Mouse (Mus musculus): ENCODE results near the gene Gm39653. TPM values are rescaled to one million over a fixed set of nuclear protein-coding genes. Genes with fewer than 3 reads are reported as not detected.
"Not testable (repeated sequence)": the region's sequence is repeated elsewhere in the genome, so short reads cannot be mapped to it uniquely, and the experiment has no call there.

Gene Gm39653
- polyA plus RNA-seq, 1 experiment from 2014 or later = not detected

DNA sequence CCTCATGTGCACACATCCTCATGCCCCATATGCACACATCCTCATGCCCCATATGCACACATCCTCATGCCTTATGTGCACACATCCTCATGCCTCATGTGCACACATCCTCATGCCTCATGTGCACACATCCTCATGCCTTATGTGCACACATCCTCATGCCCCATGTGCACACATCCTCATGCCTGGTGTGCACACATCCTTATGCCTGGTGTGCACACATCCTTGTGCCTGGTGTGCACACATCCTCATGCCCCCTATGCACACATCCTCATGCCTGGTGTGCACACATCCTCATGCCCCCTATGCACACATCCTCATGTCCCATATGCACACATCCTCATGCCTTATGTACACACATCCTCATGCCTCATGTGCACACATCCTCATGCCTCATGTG, 14.6 kb downstream of the Gm39653 start:
- DNase-seq (ENCODE audit: low spot score); H3K4me3 ChIP-seq; H3K27ac ChIP-seq (replicated peaks); H3K36me3 ChIP-seq (replicated peaks); H3K9me3 ChIP-seq; H3K27me3 ChIP-seq (replicated peaks; ENCODE audit: low read depth, poor library complexity, severe bottlenecking); H3K4me1 ChIP-seq: not testable (repeated sequence)

GRCm38 (mm10) chr1:63639921-63640320, 24.2 kb downstream of the Gm39653 start:
- H3K27ac ChIP-seq (replicated peaks) = no peak overlapping the region
- no peaks in the 10 kb centered on the region for H3K9me3 ChIP-seq
- H3K36me3 ChIP-seq (replicated peaks) = no peaks in the 10 kb centered on the region
- no peaks in the 10 kb centered on the region for H3K4me1 ChIP-seq
- DNase-seq (ENCODE audit: low spot score) = no peak
- H3K27me3 ChIP-seq (replicated peaks; ENCODE audit: low read depth, poor library complexity, severe bottlenecking) = no peaks in the 10 kb centered on the region
- no peak overlapping the region for H3K4me3 ChIP-seq
- WGBS = 83% methylated on average over 6 of the region's 6 CpGs

DNA sequence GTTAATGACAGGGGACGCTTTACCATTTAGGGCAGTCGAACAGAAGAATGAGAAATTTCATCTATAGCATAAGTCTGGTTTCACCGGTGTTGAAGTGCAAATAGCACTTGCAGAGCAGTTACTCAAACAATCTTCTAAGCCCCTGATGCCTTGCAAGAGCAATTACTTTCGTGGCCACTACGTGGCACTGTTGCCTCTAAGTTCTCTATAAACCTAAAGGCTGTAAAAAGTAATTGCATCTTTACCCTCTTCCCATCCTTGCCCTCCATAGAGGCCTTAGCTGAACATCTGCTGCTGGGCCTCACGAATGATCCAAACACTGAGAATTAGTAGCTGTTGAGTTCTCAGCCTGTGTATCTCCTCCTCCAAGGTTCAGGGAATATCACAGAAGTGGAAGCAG, 42.2 kb downstream of the Gm39653 start:
- no peaks in the 10 kb centered on the region for H3K36me3 ChIP-seq (replicated peaks)
- H3K27ac ChIP-seq (replicated peaks) = no peak overlapping the region
- no peak overlapping the region for H3K4me3 ChIP-seq
- no peaks in the 10 kb centered on the region for H3K9me3 ChIP-seq
- no peaks in the 10 kb centered on the region for H3K27me3 ChIP-seq (replicated peaks; ENCODE audit: low read depth, poor library complexity, severe bottlenecking)
- DNase-seq (ENCODE audit: low spot score) = peak; percentile 63
- 19% methylated on average over 6 of the region's 6 CpGs for WGBS
- H3K4me1 ChIP-seq = no peaks in the 10 kb centered on the region

DNA sequence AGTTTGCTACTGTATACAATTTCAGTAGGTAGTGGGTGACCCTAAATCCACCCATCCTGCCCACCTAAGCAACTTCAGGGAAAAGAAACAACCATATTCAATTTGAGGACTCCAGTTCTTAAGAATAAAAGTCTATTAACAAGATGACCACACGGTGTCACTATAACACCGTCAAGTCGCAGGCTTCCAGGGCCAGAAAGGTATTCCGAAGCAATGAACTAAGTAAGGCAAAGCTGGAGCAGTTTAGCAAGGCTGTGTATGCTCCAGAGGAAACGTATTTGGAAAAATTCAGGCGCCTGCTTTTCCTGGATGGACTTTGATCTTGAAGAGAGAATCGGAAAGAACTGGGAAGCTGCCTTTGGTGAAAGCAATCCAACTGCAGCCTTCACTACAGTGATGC, 43.8 kb downstream of the Gm39653 start:
- Histone ChIP-seq H3K9me3 (no peaks in the 10 kb centered on the region), H3K36me3 (replicated peaks) (no peaks in the 10 kb centered on the region), H3K4me3 (no peak overlapping the region), H3K27me3 (replicated peaks; ENCODE audit: low read depth, poor library complexity, severe bottlenecking) (no peaks in the 10 kb centered on the region), H3K4me1 (no peaks in the 10 kb centered on the region), H3K27ac (replicated peaks) (no peak overlapping the region)
- WGBS = 4% methylated on average over 7 of the region's 7 CpGs
- peak; percentile 66 for DNase-seq (ENCODE audit: low spot score)

- no peak overlapping the region for H3K27ac ChIP-seq (replicated peaks)
- no peak overlapping the region for H3K4me3 ChIP-seq
- no peaks in the 10 kb centered on the region for H3K9me3 ChIP-seq
- WGBS = 87% methylated on average over 2 of the region's 2 CpGs
- H3K4me1 ChIP-seq = peaks cover 17% of the 10 kb centered on the region
- no peak for DNase-seq (ENCODE audit: low spot score)
- H3K36me3 ChIP-seq (replicated peaks) = no peaks in the 10 kb centered on the region
- H3K27me3 ChIP-seq (replicated peaks; ENCODE audit: low read depth, poor library complexity, severe bottlenecking) = no peaks in the 10 kb centered on the region; the same call in 1 of the 2 replicates
Observed at GRCm38 (mm10) chr1:63666089-63666488, 50.3 kb downstream of the Gm39653 start.

DNA sequence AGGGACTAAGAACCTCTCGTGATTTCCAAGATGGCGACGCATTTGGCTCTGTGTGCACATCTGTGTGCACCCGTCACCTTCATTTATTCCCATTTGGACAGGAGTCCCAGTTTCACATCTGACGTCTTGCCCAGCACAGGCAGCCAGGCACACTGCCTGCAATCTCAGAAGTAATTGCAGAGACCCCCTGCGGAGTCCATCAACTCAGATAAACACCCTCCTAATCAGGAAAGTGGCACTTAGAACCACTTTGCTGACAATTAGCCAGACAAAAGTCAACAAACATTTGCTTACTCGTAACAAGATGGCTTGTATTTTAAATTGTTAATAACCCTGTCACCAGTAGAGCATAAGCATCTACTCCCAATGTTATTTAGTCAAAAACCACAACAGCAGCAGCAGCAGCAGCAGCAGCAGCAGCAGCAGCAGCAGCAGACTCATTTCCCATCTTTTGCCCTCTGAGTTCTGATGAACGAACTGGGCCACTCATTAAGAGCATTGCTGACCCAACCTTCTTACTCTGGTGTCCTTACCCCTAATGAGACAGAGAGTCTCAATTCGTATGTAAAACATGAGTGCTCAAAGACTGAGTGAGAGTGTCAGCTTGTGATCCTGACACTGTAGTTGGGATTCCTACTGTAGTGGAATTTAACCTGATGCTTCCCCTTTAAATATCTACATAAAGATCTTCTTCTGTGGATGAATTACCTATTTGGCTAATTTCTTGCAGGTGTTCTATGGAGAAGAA, 51.6 kb downstream of the Gm39653 start:
- WGBS = 37% methylated on average over 9 of the region's 9 CpGs
- Histone ChIP-seq H3K4me1 (peaks cover 17% of the 10 kb centered on the region), H3K27ac (replicated peaks) (no peak overlapping the region), H3K4me3 (no peak overlapping the region), H3K27me3 (replicated peaks; ENCODE audit: low read depth, poor library complexity, severe bottlenecking) (no peaks in the 10 kb centered on the region; the same call in 1 of the 2 replicates), H3K9me3 (no peaks in the 10 kb centered on the region), H3K36me3 (replicated peaks) (no peaks in the 10 kb centered on the region)
- peak; percentile 14 for DNase-seq (ENCODE audit: low spot score)

- Histone ChIP-seq H3K4me3 (no peak overlapping the region), H3K4me1 (peaks cover 17% of the 10 kb centered on the region), H3K36me3 (replicated peaks) (no peaks in the 10 kb centered on the region), H3K27ac (replicated peaks) (no peak overlapping the region), H3K9me3 (no peaks in the 10 kb centered on the region), H3K27me3 (replicated peaks; ENCODE audit: low read depth, poor library complexity, severe bottlenecking) (no peaks in the 10 kb centered on the region; the same call in 1 of the 2 replicates)
- DNase-seq (ENCODE audit: low spot score) = peak; percentile 33
- WGBS = 18% methylated on average over 13 of the region's 13 CpGs
Observed at GRCm38 (mm10) chr1:63667949-63668851, 52.4 kb downstream of the Gm39653 start.

- 8% methylated on average over 3 of the region's 3 CpGs for WGBS
- DNase-seq (ENCODE audit: low spot score) = no peak
- Histone ChIP-seq H3K4me1 (peaks cover 17% of the 10 kb centered on the region), H3K27me3 (replicated peaks; ENCODE audit: low read depth, poor library complexity, severe bottlenecking) (no peaks in the 10 kb centered on the region; the same call in 1 of the 2 replicates), H3K9me3 (no peaks in the 10 kb centered on the region), H3K27ac (replicated peaks) (no peak overlapping the region), H3K4me3 (no peak overlapping the region), H3K36me3 (replicated peaks) (no peaks in the 10 kb centered on the region)
Observed at GRCm38 (mm10) chr1:63668852-63669160, 53.0 kb downstream of the Gm39653 start.

Other genes with a start within 250 kb of the Gm39653 start
- gene Adam23, start 170.1 kb upstream of the Gm39653 start, polyA plus RNA-seq (2016; fragmentation: Nextera tagmentation; extraction: Ambion mirVana) = 4.3 and 5.1 TPM in 2 replicates
- 0.05 TPM in 1 of 2 replicates, not detected in the other for gene Dytn, start 71.0 kb downstream of the Gm39653 start, polyA plus RNA-seq (2016; fragmentation: Nextera tagmentation; extraction: Ambion mirVana)
- 0.11 and 0.28 TPM in 2 replicates for gene Mdh1b, start 114.3 kb downstream of the Gm39653 start, polyA plus RNA-seq (2016; fragmentation: Nextera tagmentation; extraction: Ambion mirVana)
- 72.4 and 73.2 TPM in 2 replicates for gene Fastkd2, start 114.6 kb downstream of the Gm39653 start, polyA plus RNA-seq (2016; fragmentation: Nextera tagmentation; extraction: Ambion mirVana)
- gene 4933402D24Rik, start 153.3 kb downstream of the Gm39653 start, polyA plus RNA-seq (2016; fragmentation: Nextera tagmentation; extraction: Ambion mirVana) = 0.27 and 0.33 TPM in 2 replicates

Measured in embryonic facial prominence, embryonic 10.5 days (tissue).